Mouse (Mus musculus): ENCODE data around the gene 5730522E02Rik.

Gene 5730522E02Rik

DNA sequence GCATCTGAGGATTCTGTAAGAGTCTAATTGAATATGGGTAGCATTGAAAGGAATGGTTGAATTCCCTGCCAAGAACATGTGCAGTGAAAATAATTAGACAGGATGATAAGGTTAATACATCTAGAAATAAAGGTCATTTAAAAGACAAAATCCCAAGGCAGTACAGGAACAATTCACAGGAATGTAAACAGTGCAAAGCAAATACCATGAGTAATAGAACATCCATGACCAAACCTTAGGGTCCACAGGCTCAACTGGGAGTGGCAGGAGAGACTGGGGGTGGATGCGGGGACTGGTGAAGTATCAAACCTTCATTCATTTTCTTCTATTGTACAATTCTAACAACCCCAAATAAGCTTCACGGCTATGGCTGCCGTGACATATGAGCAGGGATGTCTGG is 536.4 kb downstream of the 5730522E02Rik start:
- no peak for DNase-seq (ENCODE audit: low spot score)

GRCm38 (mm10) chr11:25670018-25670417 is 540.5 kb downstream of the 5730522E02Rik start:
- DNase-seq (ENCODE audit: low spot score): no peak

GRCm38 (mm10) chr11:25664562-25665104 is 545.9 kb downstream of the 5730522E02Rik start:
- no peak for DNase-seq (ENCODE audit: low spot score)

DNA sequence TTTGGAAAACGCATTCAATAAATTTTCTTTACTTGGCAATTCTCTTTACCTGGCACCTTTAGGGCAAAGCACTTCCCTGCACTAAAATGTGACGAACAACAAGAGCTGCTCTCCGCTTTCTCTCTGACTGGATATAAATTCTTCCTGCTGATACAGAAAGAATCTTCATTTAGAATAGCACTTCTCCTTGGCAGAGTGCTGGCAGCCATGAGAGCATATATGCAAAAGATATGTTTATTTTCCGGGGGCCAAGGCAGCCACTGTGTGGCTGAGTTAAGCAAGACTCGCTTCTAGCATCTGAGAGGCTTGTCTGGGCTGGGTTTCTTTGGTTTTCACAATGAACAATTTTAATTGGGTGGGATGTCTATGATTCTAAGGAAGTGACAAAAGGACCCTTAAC is 564.3 kb downstream of the 5730522E02Rik start:
- DNase-seq (ENCODE audit: low spot score): no peak

DNA sequence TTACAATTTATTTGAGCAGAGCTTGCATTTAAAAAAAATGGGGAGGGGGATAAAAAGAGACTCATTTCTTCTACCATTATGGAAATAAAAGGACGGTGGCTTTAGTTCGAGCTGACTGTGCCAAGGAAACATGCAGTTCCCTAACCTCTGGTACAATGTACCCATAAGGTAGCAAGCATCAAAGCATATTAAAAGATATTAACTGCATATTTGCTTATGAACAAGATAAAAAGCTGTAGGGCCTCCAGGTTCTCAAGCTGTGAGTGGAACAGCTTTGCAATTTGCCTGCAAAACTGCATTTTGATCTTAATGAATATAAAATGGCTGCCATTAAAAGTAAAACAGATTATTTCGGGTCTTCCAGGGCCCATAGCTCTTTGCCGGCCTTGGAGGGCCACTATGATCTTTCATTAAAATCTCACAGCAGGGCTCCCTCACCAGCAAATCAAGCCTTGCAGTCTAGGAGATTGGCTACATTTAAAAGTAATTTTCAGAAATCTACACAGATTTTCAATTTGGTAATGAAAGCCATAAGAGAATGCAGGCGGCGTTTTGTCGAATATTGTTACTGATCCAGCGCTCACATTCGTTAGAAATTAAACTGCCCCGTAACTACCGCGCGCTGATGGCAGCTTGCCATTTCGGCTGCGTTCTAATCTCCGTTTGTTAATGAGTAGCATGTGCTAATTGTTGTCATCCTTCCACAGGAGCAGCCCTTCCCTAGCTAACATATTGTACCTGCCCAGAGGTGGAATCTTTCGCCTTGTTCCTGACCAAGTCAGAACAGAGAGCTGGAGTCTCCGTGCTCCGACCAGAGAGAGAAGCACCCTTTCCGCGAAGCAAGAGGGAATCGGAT is 565.6 kb downstream of the 5730522E02Rik start:
- no peak for DNase-seq (ENCODE audit: low spot score)

DNA sequence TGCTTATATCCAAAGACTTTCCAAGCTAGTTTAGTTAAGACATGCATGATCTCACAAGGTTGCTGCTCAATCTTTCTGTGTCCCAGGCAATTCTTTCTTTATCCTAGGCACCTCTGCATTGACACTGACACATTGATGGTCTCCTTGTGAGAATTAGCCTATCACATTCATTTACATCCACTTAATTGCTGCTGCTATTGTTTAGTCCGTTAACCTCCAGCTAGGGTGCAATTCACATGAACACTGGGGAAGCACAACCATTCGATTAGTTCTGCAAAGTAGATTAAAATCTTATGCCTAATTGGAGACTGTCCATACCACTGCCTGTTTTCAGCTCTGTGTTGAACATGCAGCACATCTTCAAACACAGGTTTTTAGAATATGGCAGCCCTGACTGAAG is 603.7 kb downstream of the 5730522E02Rik start:
- DNase-seq (ENCODE audit: low spot score): no peak

DNA sequence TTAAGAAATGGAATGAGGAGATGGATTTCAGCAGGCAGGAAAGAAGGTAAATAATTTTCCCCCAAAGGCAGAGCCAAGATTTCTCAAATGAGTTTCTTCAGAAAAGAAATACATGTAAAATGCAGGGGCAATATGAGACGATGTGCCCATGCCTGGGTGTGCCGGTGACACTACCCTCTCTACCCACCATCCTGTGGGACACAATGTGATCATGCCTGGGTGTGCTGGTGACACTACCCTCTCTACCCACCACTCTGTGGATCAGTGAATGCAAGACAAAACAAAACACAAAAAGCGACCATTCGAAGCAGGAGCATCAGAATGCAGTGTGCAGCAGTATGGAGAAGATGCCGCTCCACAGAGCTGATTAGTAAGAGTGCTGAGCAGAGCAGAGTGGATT is 610.5 kb downstream of the 5730522E02Rik start:
- DNase-seq (ENCODE audit: low spot score): no peak

- DNase-seq (ENCODE audit: low spot score): no peak
These were observed 615.3 kb downstream of the 5730522E02Rik start for GRCm38 (mm10) chr11:25595303-25595702.

GRCm38 (mm10) chr11:25594780-25595179 is 615.8 kb downstream of the 5730522E02Rik start:
- DNase-seq (ENCODE audit: low spot score): no peak

DNA sequence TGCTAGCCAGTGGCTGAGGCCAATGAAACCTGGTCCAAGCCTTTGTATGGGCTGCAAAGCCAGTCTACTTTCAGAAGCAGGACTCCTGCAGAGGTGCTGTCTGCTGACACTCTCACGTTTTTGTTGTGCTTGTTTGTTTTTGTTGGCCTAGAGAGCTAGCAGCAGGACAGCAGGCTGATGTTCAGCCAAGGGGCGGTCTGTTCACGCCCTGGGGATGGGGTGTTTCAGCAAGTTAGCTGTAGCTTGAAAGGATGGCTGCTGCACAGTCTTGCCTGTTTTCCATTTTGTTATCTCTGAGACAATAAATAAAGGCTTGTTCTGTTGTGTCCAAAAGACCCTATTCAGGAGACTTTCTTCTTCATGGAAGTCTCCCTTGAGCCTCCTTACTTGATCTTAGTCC is 618.3 kb downstream of the 5730522E02Rik start:
- no peak for DNase-seq (ENCODE audit: low spot score)

DNA sequence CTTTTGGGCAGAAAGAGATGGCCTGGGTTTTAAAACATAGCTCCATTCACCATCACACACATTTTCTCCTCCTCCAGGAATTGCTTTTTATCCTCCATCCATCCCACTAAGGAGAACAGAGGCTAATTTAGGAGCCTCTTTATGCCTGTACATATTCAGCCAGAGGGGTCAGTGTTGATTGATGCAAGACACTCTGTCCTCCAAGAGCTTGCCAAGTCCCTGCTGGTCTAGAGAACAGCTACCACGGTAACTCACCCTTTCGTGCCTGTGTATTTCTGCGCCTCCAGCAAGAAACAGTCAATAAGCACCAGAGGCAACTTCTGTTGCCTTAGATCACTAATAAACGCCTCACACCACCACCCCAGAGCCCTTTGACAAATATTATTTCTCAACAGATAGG is 620.3 kb downstream of the 5730522E02Rik start:
- DNase-seq (ENCODE audit: low spot score): no peak

DNA sequence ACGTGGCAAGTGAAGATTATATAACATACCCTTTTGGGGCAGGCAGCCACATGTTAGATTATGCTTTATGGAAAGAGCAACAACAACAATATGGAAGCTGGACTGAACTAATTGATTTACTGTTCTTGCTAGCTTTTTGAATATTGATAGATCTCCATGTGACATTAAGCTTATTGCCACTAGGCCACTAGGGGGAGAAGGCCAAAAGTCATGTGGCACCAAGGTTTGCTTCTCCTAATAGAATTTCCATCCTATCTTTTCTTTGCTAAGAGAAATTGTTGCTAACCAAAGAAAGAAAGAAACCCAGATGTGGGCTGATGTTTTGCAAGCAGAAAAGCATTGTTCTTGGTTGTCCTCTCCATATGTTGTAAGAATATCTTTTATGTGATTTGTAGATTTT is 621.1 kb downstream of the 5730522E02Rik start:
- no peak for DNase-seq (ENCODE audit: low spot score)

- DNase-seq (ENCODE audit: low spot score): no peak
These were observed 636.5 kb downstream of the 5730522E02Rik start for GRCm38 (mm10) chr11:25574129-25574465.

GRCm38 (mm10) chr11:25573408-25574128 is 637.0 kb downstream of the 5730522E02Rik start:
- no peak for DNase-seq (ENCODE audit: low spot score)

DNA sequence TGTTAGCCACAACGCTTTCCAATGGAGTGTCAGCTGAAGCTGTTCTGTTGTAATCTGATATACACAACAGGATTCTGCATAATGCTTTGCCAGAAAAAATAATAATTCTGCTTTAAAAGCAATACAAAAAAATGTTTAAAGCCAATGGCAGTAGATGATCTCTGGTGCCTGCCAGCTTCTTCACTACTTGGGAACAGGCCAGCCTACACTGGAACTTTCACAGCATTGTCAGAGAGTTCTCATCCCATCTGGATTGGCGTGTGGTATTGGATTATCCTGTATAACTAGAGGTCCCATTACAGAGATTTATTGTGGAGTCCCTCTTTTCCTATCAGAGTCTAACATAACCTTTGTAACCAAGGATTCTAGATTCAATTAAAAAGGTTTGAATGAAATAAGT is 639.2 kb downstream of the 5730522E02Rik start:
- DNase-seq (ENCODE audit: low spot score): no peak

Data from MN1 (cell line).